Mouse (Mus musculus) midbrain, postnatal 0 days (tissue): ENCODE data around the gene Xrcc6. TPM values are rescaled to one million over a fixed set of nuclear protein-coding genes. Genes with fewer than 3 reads are reported as not detected.

Source experiments
- ATAC-seq: fragments of 200-750 bp; cut with Nextera tagmentation; 2 replicates; pipeline ENCODE4 v1.8.0; 2017; ENCODE audit warnings: moderate number of reproducible peaks, mild to moderate bottlenecking, moderate TSS enrichment, moderate library complexity; ENCODE audit not compliant: low FRiP score
- DNase-seq: peaks from one replicate; pipeline ENCODE4 v3.0.0-alpha.2; 2015; ENCODE audit warnings: low spot score
- H3K27ac ChIP-seq: fragments of 300-500 bp; sonication (generic); 2 replicates; pipeline ENCODE4 v1.5.1; 2014; ENCODE audit warnings: low read depth, mild to moderate bottlenecking, low read length, mixed read lengths
- H3K27me3 ChIP-seq: fragments of 300-500 bp; sonication (generic); 2 replicates; pipeline ENCODE4 v1.6.1; 2014; ENCODE audit warnings: low read length, control low read depth, mixed read lengths; ENCODE audit not compliant: insufficient read depth
- H3K36me3 ChIP-seq: fragments of 300-500 bp; sonication (generic); 2 replicates; pipeline ENCODE4 v1.6.1; 2014; ENCODE audit warnings: low read length, control low read depth, mixed read lengths; ENCODE audit not compliant: insufficient read depth
- H3K4me1 ChIP-seq: fragments of 300-500 bp; sonication (generic); 2 replicates; pipeline ENCODE4 v1.6.1; 2014; ENCODE audit warnings: mild to moderate bottlenecking, control low read depth, antibody characterized with exemption, low read length, mixed read lengths; ENCODE audit not compliant: insufficient read depth
- H3K4me2 ChIP-seq: fragments of 300-500 bp; sonication (generic); 2 replicates; pipeline ENCODE4 v1.6.1; 2014; ENCODE audit warnings: low read depth, mild to moderate bottlenecking, low read length, mixed read lengths; ENCODE audit not compliant: poor library complexity, severe bottlenecking
- H3K4me3 ChIP-seq: fragments of 300-500 bp; sonication (generic); 2 replicates; pipeline ENCODE4 v1.5.1; 2014; ENCODE audit warnings: low read depth, mild to moderate bottlenecking, low read length, moderate library complexity
- H3K9ac ChIP-seq: fragments of 300-500 bp; sonication (generic); replicated peaks from 2 replicates; pipeline ENCODE4 v1.6.1; 2014; ENCODE audit warnings: mild to moderate bottlenecking, low read length, moderate library complexity, mixed read lengths; ENCODE audit not compliant: poor library complexity, severe bottlenecking
- H3K9me3 ChIP-seq: fragments of 300-500 bp; sonication (generic); 2 replicates; pipeline ENCODE4 v1.6.1; 2016; ENCODE audit warnings: low read length, control low read depth
- CTCF ChIP-seq: IDR thresholded peaks from 2 replicates; pipeline ENCODE4 v1.5.1; 2016; ENCODE audit warnings: antibody characterized with exemption, mild to moderate bottlenecking
- WGBS: fragments of 180-500 bp; shearing (Covaris S2); extraction: QIAGEN DNeasy Blood & Tissue Kit; methylation state at CpG from one replicate; pipeline ENCODE4 v1.1.7; 2014; 5-methylcytosine and 5-hydroxymethylcytosine counted together
- polyA plus RNA-seq: library from polyadenylated mRNA; unstranded; fragments of >200 nt; fragmentation: Nextera tagmentation; extraction: Ambion mirVana; gene quantifications from 2 replicates; pipeline ENCODE4 v1.2.1, GENCODE M21; 2015
- total RNA-seq: library from RNA; depleted of rRNA; stranded (reverse); fragments of >200 nt; gene quantifications from 2 replicates; pipeline ENCODE4 v1.2.3, GENCODE M21; 2014

The Xrcc6 gene
- total and polyA plus RNA-seq, 2 experiments from 2014 or later, result 23.2 to 25.6 TPM

DNA sequence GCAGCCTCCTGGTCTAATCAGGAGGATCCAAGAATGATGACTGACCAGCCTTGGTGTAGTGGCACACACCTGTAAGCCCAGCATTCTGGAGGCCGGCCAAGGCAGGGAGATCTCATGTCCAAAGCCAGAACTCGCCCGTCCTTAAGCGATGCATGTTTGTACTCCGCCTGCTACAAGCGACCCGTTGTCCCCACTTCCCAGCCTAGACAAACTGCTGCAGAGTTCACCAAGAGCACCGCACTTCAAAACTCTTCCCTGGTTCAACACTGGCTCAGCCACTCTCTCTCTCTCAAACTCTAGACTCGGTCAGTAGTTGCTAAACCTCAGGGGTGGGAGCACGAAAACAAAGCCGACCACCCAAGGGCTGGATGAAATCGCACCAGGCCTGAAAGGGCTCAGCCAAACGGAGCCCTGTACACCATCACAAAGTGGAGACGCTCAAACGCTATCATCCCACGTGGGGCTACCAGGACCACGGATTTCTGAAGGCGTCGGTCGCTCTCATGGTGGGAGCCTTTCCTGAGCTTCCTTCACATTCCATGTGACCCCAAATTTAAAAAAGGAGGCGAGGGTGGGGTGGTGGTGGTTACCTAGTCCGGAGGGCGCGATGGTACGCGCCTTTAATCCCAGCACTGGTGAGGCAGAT lies 58.7 kb downstream of the Xrcc6 start:
- H3K4me3 ChIP-seq, result peak overlapping the region; percentile 99
- H3K27ac ChIP-seq, result peak overlapping the region; percentile 85; the same call in 1 of the 2 replicates
- H3K9me3 ChIP-seq, result no peaks in the 10 kb centered on the region
- H3K9ac ChIP-seq, result peak overlapping the region; percentile 84
- no peak for TF ChIP-seq CTCF
- peaks cover 3% of the 10 kb centered on the region; the same call in 1 of the 2 replicates for H3K4me1 ChIP-seq
- H3K27me3 ChIP-seq, result no peaks in the 10 kb centered on the region
- ATAC-seq, result no peak
- no peaks in the 10 kb centered on the region for H3K36me3 ChIP-seq
- 5% methylated on average over 26 of the region's 26 CpGs for WGBS
- no peak for DNase-seq
- peak overlapping the region; percentile 92 for H3K4me2 ChIP-seq

DNA sequence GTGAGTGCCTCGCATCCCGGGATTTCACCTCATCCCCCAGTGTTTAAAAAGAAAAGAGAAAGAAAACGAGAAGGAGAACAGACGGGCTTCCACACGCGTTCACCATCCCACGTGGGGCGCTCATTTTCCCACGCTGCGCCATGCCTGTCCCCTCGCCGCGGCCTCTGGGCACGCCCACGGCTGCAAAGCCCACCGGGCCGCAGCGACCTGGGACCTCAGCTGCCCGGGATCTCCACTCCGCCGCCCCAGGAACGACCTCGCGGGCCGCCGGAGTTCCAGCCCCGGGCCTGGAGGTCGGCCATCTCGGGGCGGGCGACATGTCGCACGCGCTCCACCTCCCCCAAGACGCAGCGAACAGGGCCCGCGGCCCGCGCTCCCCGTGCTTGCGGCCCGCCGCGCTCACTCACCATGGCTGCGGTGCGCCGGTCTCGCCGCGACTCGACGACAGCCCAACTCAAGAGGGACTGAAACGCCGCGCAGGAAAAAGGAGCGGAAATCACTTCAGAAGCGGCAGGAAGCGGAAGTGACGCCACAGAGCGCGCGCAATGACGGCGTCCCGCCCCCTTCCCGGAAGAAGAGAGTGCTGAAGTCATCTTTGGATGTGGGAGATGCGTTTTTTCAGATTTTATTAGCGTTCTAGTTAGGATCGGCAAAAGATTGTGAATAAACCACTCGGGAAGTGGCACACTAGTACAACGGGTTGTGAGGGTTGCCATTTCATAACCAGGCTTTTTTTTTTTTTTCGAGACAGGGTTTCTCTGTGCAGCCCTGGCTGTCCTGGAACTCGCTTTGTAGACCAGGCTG lies 59.6 kb downstream of the Xrcc6 start, which contains the start of gene Snu13:
Gene Snu13 (minus strand): TSS at position 519 of the 804 bp plus-strand sequence.
- under 1% methylated on average over 72 of the region's 74 CpGs for WGBS
- no peaks in the 10 kb centered on the region for H3K27me3 ChIP-seq
- H3K27ac ChIP-seq, result peak within 1 kb of the TSS; percentile 85
- no peaks in the 10 kb centered on the region for H3K36me3 ChIP-seq
- H3K4me3 ChIP-seq, result peak within 1 kb of the TSS; percentile 99
- ATAC-seq, result peak; percentile 90
- H3K9me3 ChIP-seq, result no peaks in the 10 kb centered on the region
- no peak for TF ChIP-seq CTCF
- peak; percentile 93 for DNase-seq
- peak within 1 kb of the TSS; percentile 92 for H3K4me2 ChIP-seq
- H3K4me1 ChIP-seq, result peaks cover 3% of the 10 kb centered on the region; the same call in 1 of the 2 replicates
- peak within 1 kb of the TSS; percentile 84 for H3K9ac ChIP-seq

GRCm38 (mm10) chr15:82052544-82052943 lies 64.9 kb downstream of the Xrcc6 start:
- H3K4me3 ChIP-seq, result no peak overlapping the region
- H3K27ac ChIP-seq, result no peak overlapping the region
- no peak for DNase-seq
- H3K9ac ChIP-seq, result no peak overlapping the region
- ATAC-seq, result no peak
- H3K27me3 ChIP-seq, result no peaks in the 10 kb centered on the region
- 71% methylated on average over 5 of the region's 5 CpGs for WGBS
- no peaks in the 10 kb centered on the region for H3K9me3 ChIP-seq
- no peaks in the 10 kb centered on the region for H3K36me3 ChIP-seq
- H3K4me2 ChIP-seq, result no peak overlapping the region
- TF ChIP-seq CTCF, result no peak
- no peaks in the 10 kb centered on the region for H3K4me1 ChIP-seq

GRCm38 (mm10) chr15:82058719-82059201 lies 71.1 kb downstream of the Xrcc6 start, which contains the start of gene 4930407I10Rik:
4930407I10Rik (plus strand) TSS chr15:82059151.
- Histone ChIP-seq H3K27me3 (no peaks in the 10 kb centered on the region), H3K4me2 (no peak within 1 kb of the TSS), H3K9me3 (no peaks in the 10 kb centered on the region), H3K9ac (no peak within 1 kb of the TSS), H3K27ac (no peak within 1 kb of the TSS), H3K4me3 (no peak within 1 kb of the TSS), H3K4me1 (no peaks in the 10 kb centered on the region), H3K36me3 (no peaks in the 10 kb centered on the region)
- no peak for TF ChIP-seq CTCF
- DNase-seq (no peak), ATAC-seq (no peak)
- 85% methylated on average over 1 of the region's 1 CpGs for WGBS

GRCm38 (mm10) chr15:82063909-82064308 lies 76.3 kb downstream of the Xrcc6 start:
- DNase-seq (no peak), ATAC-seq (no peak)
- H3K9me3 ChIP-seq, result no peaks in the 10 kb centered on the region
- no peak for TF ChIP-seq CTCF
- no peaks in the 10 kb centered on the region for H3K4me1 ChIP-seq
- no peak overlapping the region for H3K9ac ChIP-seq
- no peak overlapping the region for H3K4me2 ChIP-seq
- 0 out of 2 replicates have a peak, but pooled peaks cover under 1% of the 10 kb centered on the region for H3K27me3 ChIP-seq
- WGBS, result 72% methylated on average over 14 of the region's 14 CpGs
- no peak overlapping the region for H3K4me3 ChIP-seq
- no peaks in the 10 kb centered on the region for H3K36me3 ChIP-seq
- H3K27ac ChIP-seq, result no peak overlapping the region
